Mouse (Mus musculus): ENCODE data around the gene Dcun1d1.

DNA sequence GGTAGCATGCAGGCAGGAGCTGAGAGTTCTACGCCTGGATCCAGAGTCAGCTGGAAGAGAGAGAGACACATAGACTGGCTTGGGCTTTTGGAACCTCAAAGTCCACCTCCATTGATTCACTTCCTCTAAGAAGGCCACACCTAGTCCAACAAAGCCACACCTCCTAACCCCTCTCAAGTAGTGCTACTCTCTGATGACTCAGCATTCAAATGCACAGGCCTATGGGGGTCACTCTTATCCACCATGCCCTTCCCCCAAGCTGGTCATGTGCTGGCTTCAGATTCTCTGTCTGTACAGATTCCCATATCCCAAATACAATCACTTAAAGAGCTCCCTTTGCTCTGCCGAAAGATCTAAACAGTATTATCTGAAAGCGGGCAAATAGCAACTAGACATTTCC lies 20.0 kb upstream of the Dcun1d1 start:
- no peak for TF ChIP-seq POLR2A (IDR thresholded peaks at IDR 0.05; ENCODE audit: borderline replicate concordance, control insufficient read depth, low read depth, low read length)
- TF ChIP-seq CTCF (IDR thresholded peaks at IDR 0.05; ENCODE audit: control insufficient read depth, insufficient read depth, low read length): no peak

Measured in bone marrow, adult 2 months (tissue).